Mouse (Mus musculus): Measurements from ENCODE around the gene Plcb3. TPM values are rescaled to one million over a fixed set of nuclear protein-coding genes. Genes with fewer than 3 reads are reported as not detected.

Plcb3 gene
- polyA plus RNA-seq, 1 experiment from 2014 or later, result 48.2 TPM

- Histone ChIP-seq H3K4me1 (peaks cover 15% of the 10 kb centered on the region), H3K36me3 (peaks cover 26% of the 10 kb centered on the region), H3K4me3 (replicated peaks) (no peak overlapping the region), H3K9me3 (replicated peaks) (no peaks in the 10 kb centered on the region), H3K27ac (replicated peaks) (no peak overlapping the region), H3K4me2 (replicated peaks) (no peak overlapping the region), H3K9ac (no peak overlapping the region), H3K27me3 (no peaks in the 10 kb centered on the region)
- no peak for ATAC-seq (ENCODE audit: insufficient number of reproducible peaks, low FRiP score, low TSS enrichment, low read depth)
- WGBS, result 84% methylated on average over 2 of the region's 2 CpGs
Observed at GRCm38 (mm10) chr19:6904846-6905245, 71.4 kb downstream of the Plcb3 start.

GRCm38 (mm10) chr19:6903031-6903430 lies 73.2 kb downstream of the Plcb3 start:
- no peak overlapping the region for H3K9ac ChIP-seq
- no peak overlapping the region for H3K27ac ChIP-seq (replicated peaks)
- H3K4me3 ChIP-seq (replicated peaks), result no peak overlapping the region
- H3K4me2 ChIP-seq (replicated peaks), result no peak overlapping the region
- H3K27me3 ChIP-seq, result no peaks in the 10 kb centered on the region
- peaks cover 8% of the 10 kb centered on the region for H3K4me1 ChIP-seq
- no peak for ATAC-seq (ENCODE audit: insufficient number of reproducible peaks, low FRiP score, low TSS enrichment, low read depth)
- H3K9me3 ChIP-seq (replicated peaks), result no peaks in the 10 kb centered on the region
- WGBS, result 100% methylated on average over 1 of the region's 1 CpGs
- peaks cover 26% of the 10 kb centered on the region for H3K36me3 ChIP-seq

Small RNA genes lying within 50 kb of the gene (microRNA-seq; reads per million reads assigned to microRNA genes)
- 0.52 reads per million for gene Mir6990 (ENCODE audit: borderline number of aligned reads)

Other genes starting within 250 kb of the Plcb3 start
- 32.0 and 34.2 TPM in 2 replicates for gene Rps6ka4, start 135.8 kb downstream of the Plcb3 start, polyA plus RNA-seq (2015; fragmentation: Nextera tagmentation; extraction: Ambion mirVana)
- gene Ccdc88b, start 118.3 kb downstream of the Plcb3 start, polyA plus RNA-seq (2015; fragmentation: Nextera tagmentation; extraction: Ambion mirVana), result 0.80 and 1.8 TPM in 2 replicates
- 137 and 138 TPM in 2 replicates for gene Trmt112, start 66.8 kb downstream of the Plcb3 start, polyA plus RNA-seq (2015; fragmentation: Nextera tagmentation; extraction: Ambion mirVana)
- gene Prdx5, start 66.4 kb downstream of the Plcb3 start, polyA plus RNA-seq (2015; fragmentation: Nextera tagmentation; extraction: Ambion mirVana), result 321 and 330 TPM in 2 replicates
- gene Esrra, start 54.7 kb downstream of the Plcb3 start, polyA plus RNA-seq (2015; fragmentation: Nextera tagmentation; extraction: Ambion mirVana), result 15.2 and 16.1 TPM in 2 replicates
- 4.0 and 5.1 TPM in 2 replicates for gene Catsperz, start 51.1 kb downstream of the Plcb3 start, polyA plus RNA-seq (2015; fragmentation: Nextera tagmentation; extraction: Ambion mirVana)
- gene Kcnk4, start 42.0 kb downstream of the Plcb3 start, polyA plus RNA-seq (2015; fragmentation: Nextera tagmentation; extraction: Ambion mirVana), result 1.4 and 1.7 TPM in 2 replicates
- 90.3 and 97.9 TPM in 2 replicates for gene Bad, start 34.6 kb downstream of the Plcb3 start, polyA plus RNA-seq (2015; fragmentation: Nextera tagmentation; extraction: Ambion mirVana)
- gene Gpr137, start 34.0 kb downstream of the Plcb3 start, polyA plus RNA-seq (2015; fragmentation: Nextera tagmentation; extraction: Ambion mirVana), result 41.8 and 42.2 TPM in 2 replicates
- 224 and 246 TPM in 2 replicates for gene Ppp1r14b, start 1.5 kb downstream of the Plcb3 start, polyA plus RNA-seq (2015; fragmentation: Nextera tagmentation; extraction: Ambion mirVana)
- gene Fkbp2, start 4.0 kb upstream of the Plcb3 start, polyA plus RNA-seq (2015; fragmentation: Nextera tagmentation; extraction: Ambion mirVana), result 112 and 119 TPM in 2 replicates
- gene Vegfb, start 11.2 kb upstream of the Plcb3 start, polyA plus RNA-seq (2015; fragmentation: Nextera tagmentation; extraction: Ambion mirVana), result 51.5 and 53.2 TPM in 2 replicates
- gene Dnajc4, start 16.1 kb upstream of the Plcb3 start, polyA plus RNA-seq (2015; fragmentation: Nextera tagmentation; extraction: Ambion mirVana), result 23.9 and 27.9 TPM in 2 replicates
- gene Nudt22, start 19.6 kb upstream of the Plcb3 start, polyA plus RNA-seq (2015; fragmentation: Nextera tagmentation; extraction: Ambion mirVana), result 22.2 and 24.1 TPM in 2 replicates
- gene Trpt1, start 19.7 kb upstream of the Plcb3 start, polyA plus RNA-seq (2015; fragmentation: Nextera tagmentation; extraction: Ambion mirVana), result 12.5 and 12.7 TPM in 2 replicates
- 12.4 and 14.2 TPM in 2 replicates for gene Fermt3, start 43.0 kb upstream of the Plcb3 start, polyA plus RNA-seq (2015; fragmentation: Nextera tagmentation; extraction: Ambion mirVana)
- gene Stip1, start 63.5 kb upstream of the Plcb3 start, polyA plus RNA-seq (2015; fragmentation: Nextera tagmentation; extraction: Ambion mirVana), result 228 and 244 TPM in 2 replicates
- gene Macrod1, start 80.3 kb upstream of the Plcb3 start, polyA plus RNA-seq (2015; fragmentation: Nextera tagmentation; extraction: Ambion mirVana), result 22.1 and 26.6 TPM in 2 replicates
- gene Flrt1, start 129.3 kb upstream of the Plcb3 start, polyA plus RNA-seq (2015; fragmentation: Nextera tagmentation; extraction: Ambion mirVana), result 13.5 and 19.2 TPM in 2 replicates
- 206 and 214 TPM in 2 replicates for gene Otub1, start 229.8 kb upstream of the Plcb3 start, polyA plus RNA-seq (2015; fragmentation: Nextera tagmentation; extraction: Ambion mirVana)
- 822 and 870 TPM in 2 replicates for gene Cox8a, start 241.1 kb upstream of the Plcb3 start, polyA plus RNA-seq (2015; fragmentation: Nextera tagmentation; extraction: Ambion mirVana)